Mouse (Mus musculus): ENCODE measurements around the gene Hist1h4k.
"Not testable (repeated sequence)": the region's sequence is repeated elsewhere in the genome, so short reads cannot be mapped to it uniquely, and the experiment has no call there.

GRCm38 (mm10) chr13:21717397-21718357 lies 32.6 kb downstream of the Hist1h4k start, which contains the start of gene Hist1h3h:
- not testable (repeated sequence) for TF ChIP-seq EP300 (optimal IDR thresholded peaks at IDR 0.05); CTCF (IDR thresholded peaks at IDR 0.05; ENCODE audit: low read depth)

Measured in stomach, postnatal 0 days (tissue).